30 mouse cellular contexts compared by ENCODE assay signal in genomic region chr6:115227043-115227442, GRCm38 (mm10). TPM values are rescaled to one million over a fixed set of nuclear protein-coding genes. Genes with fewer than 3 reads are reported as not detected.
A peak's percentile ranks its signal among the peaks of the same experiment; 100 is the strongest.
DNase-seq lines count a peak whose midpoint lies in the region; ATAC-seq and TF ChIP-seq lines count a peak whose summit lies in the region.
"Had no signal": no experiment of that assay in that cellular context is flagged by ENCODE, and none has a peak within 500 bp of the region (broad histone marks: within the 10 kb centered on the region; RNA-seq: fewer than 3 reads in every experiment).

TSS of gene Gm17482 (plus strand) at chr6:115227343.

- no peaks in the 10 kb centered on the region for H3K36me3 ChIP-seq in intestine, embryonic 14.5 days (ENCODE audit: control insufficient read depth, insufficient read depth, low read length)
- no peaks in the 10 kb centered on the region for H3K36me3 ChIP-seq in intestine, postnatal 0 days (ENCODE audit: control insufficient read depth, insufficient read depth)
- H3K36me3 ChIP-seq in midbrain, postnatal 0 days (ENCODE audit: insufficient read depth, low read length): no peaks in the 10 kb centered on the region
- no peaks in the 10 kb centered on the region for H3K36me3 ChIP-seq in midbrain, embryonic 14.5 days (ENCODE audit: control insufficient read depth, insufficient read depth, low read length)
- H3K36me3 ChIP-seq in stomach, embryonic 16.5 days (ENCODE audit: control insufficient read depth, insufficient read depth, low read length): no peaks in the 10 kb centered on the region
- H3K36me3 ChIP-seq: embryonic facial prominence, embryonic 12.5 days; forebrain, embryonic 12.5 days; limb, embryonic 12.5 days; midbrain, embryonic 13.5 days had no signal

- TF ChIP-seq CTCF in gastrocnemius, adult 2 months (IDR thresholded peaks at IDR 0.05): no peak
- no peak for TF ChIP-seq CTCF in intestine, postnatal 0 days (IDR thresholded peaks at IDR 0.05; ENCODE audit: low read depth)
- no peak for TF ChIP-seq CTCF in midbrain, postnatal 0 days (IDR thresholded peaks at IDR 0.05)

- 78% methylated on average over 4 of the region's 4 CpGs for WGBS in intestine, embryonic 14.5 days
- 76% methylated on average over 4 of the region's 4 CpGs for WGBS in intestine, postnatal 0 days
- WGBS in midbrain, postnatal 0 days: 79% methylated on average over 4 of the region's 4 CpGs
- 78% methylated on average over 4 of the region's 4 CpGs for WGBS in midbrain, embryonic 14.5 days
- WGBS in stomach, embryonic 16.5 days: 71% methylated on average over 4 of the region's 4 CpGs

- intact Hi-C loops in gastrocnemius, adult 2 months (cut with DNase I): loop anchor here (1.0 kb wide), 2 partner anchors 41 to 312 kb away; no protein-coding TSS in a partner anchor

- H3K4me2 ChIP-seq in intestine, embryonic 14.5 days (ENCODE audit: low read length): no peak within 1 kb of the TSS
- H3K4me2 ChIP-seq in intestine, postnatal 0 days (replicated peaks; ENCODE audit: low read depth): no peak within 1 kb of the TSS
- H3K4me2 ChIP-seq in midbrain, postnatal 0 days (ENCODE audit: low read depth, low read length, poor library complexity, severe bottlenecking): no peak within 1 kb of the TSS
- H3K4me2 ChIP-seq in midbrain, embryonic 14.5 days (ENCODE audit: low read length): no peak within 1 kb of the TSS
- no peak within 1 kb of the TSS for H3K4me2 ChIP-seq in stomach, embryonic 16.5 days (ENCODE audit: low read depth, low read length)
- H3K4me2 ChIP-seq: embryonic facial prominence, embryonic 12.5 days; forebrain, embryonic 12.5 days; limb, embryonic 12.5 days; liver, embryonic 11.5 days; midbrain, embryonic 13.5 days had no signal

- no peak within 1 kb of the TSS for H3K4me3 ChIP-seq in gastrocnemius, adult 2 months
- no peak within 1 kb of the TSS for H3K4me3 ChIP-seq in intestine, embryonic 14.5 days (ENCODE audit: low read depth, low read length)
- no peak within 1 kb of the TSS for H3K4me3 ChIP-seq in intestine, postnatal 0 days (ENCODE audit: low read depth, low read length)
- H3K4me3 ChIP-seq in midbrain, postnatal 0 days (ENCODE audit: low read depth, low read length): no peak within 1 kb of the TSS
- H3K4me3 ChIP-seq in midbrain, embryonic 14.5 days (replicated peaks; ENCODE audit: low read depth, low read length): no peak within 1 kb of the TSS
- no peak within 1 kb of the TSS for H3K4me3 ChIP-seq in stomach, embryonic 16.5 days (replicated peaks; ENCODE audit: low read length)
- H3K4me3 ChIP-seq: embryonic facial prominence, embryonic 12.5 days; erythroblast, embryonic 14.5 days; forebrain, embryonic 12.5 days; limb, embryonic 12.5 days; megakaryocyte, embryonic 14.5 days; midbrain, embryonic 13.5 days had no signal

- H3K27me3 ChIP-seq in intestine, embryonic 14.5 days (replicated peaks; ENCODE audit: control insufficient read depth, insufficient read depth, low read length): no peaks in the 10 kb centered on the region
- no peaks in the 10 kb centered on the region for H3K27me3 ChIP-seq in intestine, postnatal 0 days (replicated peaks; ENCODE audit: control insufficient read depth, insufficient read depth, low read length)
- no peaks in the 10 kb centered on the region for H3K27me3 ChIP-seq in midbrain, postnatal 0 days (ENCODE audit: insufficient read depth, low read length)
- H3K27me3 ChIP-seq in midbrain, embryonic 14.5 days (ENCODE audit: control insufficient read depth, insufficient read depth, low read length): no peaks in the 10 kb centered on the region
- no peaks in the 10 kb centered on the region for H3K27me3 ChIP-seq in stomach, embryonic 16.5 days (ENCODE audit: control insufficient read depth, insufficient read depth, low read length)
- H3K27me3 ChIP-seq: embryonic facial prominence, embryonic 12.5 days; forebrain, embryonic 12.5 days; limb, embryonic 12.5 days; midbrain, embryonic 13.5 days had no signal

- DNase-seq in gastrocnemius, adult 2 months: no peak
- DNase-seq in gastrocnemius, postnatal 10 days: no peak
- DNase-seq in intestine, embryonic 14.5 days (ENCODE audit: low spot score): no peak
- DNase-seq in midbrain, postnatal 0 days (ENCODE audit: low spot score): no peak
- DNase-seq in midbrain, embryonic 14.5 days: no peak

- H3K9me3 ChIP-seq in intestine, embryonic 14.5 days (ENCODE audit: control insufficient read depth, low read length): no peaks in the 10 kb centered on the region
- H3K9me3 ChIP-seq in intestine, postnatal 0 days (ENCODE audit: control insufficient read depth): no peaks in the 10 kb centered on the region
- H3K9me3 ChIP-seq in midbrain, postnatal 0 days (ENCODE audit: low read length): no peaks in the 10 kb centered on the region
- H3K9me3 ChIP-seq in midbrain, embryonic 14.5 days (ENCODE audit: control insufficient read depth, low read length): no peaks in the 10 kb centered on the region
- no peaks in the 10 kb centered on the region for H3K9me3 ChIP-seq in stomach, embryonic 16.5 days (replicated peaks; ENCODE audit: control insufficient read depth, low read length)
- H3K9me3 ChIP-seq: embryonic facial prominence, embryonic 12.5 days; forebrain, embryonic 12.5 days; limb, embryonic 12.5 days; megakaryocyte, embryonic 14.5 days; midbrain, embryonic 13.5 days had no signal

- peak within 1 kb of the TSS; percentile 68 for H3K27ac ChIP-seq in gastrocnemius, adult 2 months
- no peak within 1 kb of the TSS for H3K27ac ChIP-seq in intestine, embryonic 14.5 days (ENCODE audit: low read depth)
- H3K27ac ChIP-seq in intestine, postnatal 0 days (ENCODE audit: low read depth, low read length): no peak within 1 kb of the TSS
- H3K27ac ChIP-seq in midbrain, postnatal 0 days (ENCODE audit: low read depth, low read length): peak within 1 kb of the TSS; percentile 14; the same call in 1 of the 2 replicates
- no peak within 1 kb of the TSS for H3K27ac ChIP-seq in midbrain, embryonic 14.5 days (replicated peaks; ENCODE audit: low read depth, low read length)
- H3K27ac ChIP-seq in stomach, embryonic 16.5 days (ENCODE audit: low read length): peak within 1 kb of the TSS; percentile 46; the same call in 1 of the 2 replicates
- H3K27ac ChIP-seq: embryonic facial prominence, embryonic 12.5 days; forebrain, embryonic 12.5 days; kidney, postnatal 0 days; limb, embryonic 12.5 days; midbrain, embryonic 13.5 days had no signal

- H3K4me1 ChIP-seq in intestine, embryonic 14.5 days (replicated peaks; ENCODE audit: control insufficient read depth, insufficient read depth, low read length): no peaks in the 10 kb centered on the region
- H3K4me1 ChIP-seq in intestine, postnatal 0 days (replicated peaks; ENCODE audit: control insufficient read depth, insufficient read depth, low read length): no peaks in the 10 kb centered on the region
- no peaks in the 10 kb centered on the region; the same call in 1 of the 2 replicates for H3K4me1 ChIP-seq in midbrain, postnatal 0 days (ENCODE audit: insufficient read depth, low read length)
- no peaks in the 10 kb centered on the region for H3K4me1 ChIP-seq in midbrain, embryonic 14.5 days (ENCODE audit: control insufficient read depth, insufficient read depth, low read length)
- H3K4me1 ChIP-seq in stomach, embryonic 16.5 days (ENCODE audit: control insufficient read depth, insufficient read depth, low read length): peaks cover 12% of the 10 kb centered on the region
- H3K4me1 ChIP-seq: forebrain, embryonic 12.5 days; limb, embryonic 12.5 days; midbrain, embryonic 13.5 days had no signal

- H3K9ac ChIP-seq in intestine, embryonic 14.5 days (ENCODE audit: low read length): no peak within 1 kb of the TSS
- no peak within 1 kb of the TSS for H3K9ac ChIP-seq in intestine, postnatal 0 days (ENCODE audit: low read depth, low read length)
- H3K9ac ChIP-seq in midbrain, postnatal 0 days (replicated peaks; ENCODE audit: low read length, poor library complexity, severe bottlenecking): no peak within 1 kb of the TSS
- no peak within 1 kb of the TSS for H3K9ac ChIP-seq in midbrain, embryonic 14.5 days (replicated peaks; ENCODE audit: low read length)
- H3K9ac ChIP-seq in stomach, embryonic 16.5 days (ENCODE audit: low read length): no peak within 1 kb of the TSS
- H3K9ac ChIP-seq: embryonic facial prominence, embryonic 12.5 days; forebrain, embryonic 12.5 days; limb, embryonic 12.5 days; liver, postnatal 0 days; midbrain, embryonic 13.5 days had no signal

- 0 out of 2 replicates have a peak, but pooled peaks have one; percentile 15 for ATAC-seq in intestine, embryonic 14.5 days (replicated peaks; ENCODE audit: low FRiP score, low TSS enrichment, low read depth)
- no peak for ATAC-seq in intestine, postnatal 0 days
- ATAC-seq in midbrain, postnatal 0 days (ENCODE audit: low FRiP score): no peak
- no peak for ATAC-seq in midbrain, embryonic 14.5 days (ENCODE audit: low FRiP score, low TSS enrichment)
- ATAC-seq in stomach, embryonic 16.5 days (ENCODE audit: insufficient read depth, low FRiP score): no peak
- ATAC-seq: liver, postnatal 0 days; Patski had no signal

RNA-seq across cellular contexts. Expression of gene Gm17482, which starts in this region (rescaled TPM):
- total RNA-seq in gastrocnemius, adult 2 months (2021): not detected
- total RNA-seq in gastrocnemius, postnatal 10 days (2021): not detected
- polyA plus RNA-seq in intestine, embryonic 14.5 days (2014; fragmentation: Nextera tagmentation; extraction: Ambion mirVana): not detected in 2 replicates
- not detected in 2 replicates for polyA plus RNA-seq in intestine, postnatal 0 days (2015; fragmentation: Nextera tagmentation; extraction: Ambion mirVana)
- total RNA-seq in midbrain, postnatal 0 days (2014; rRNA removed): not detected in 2 replicates
- not detected in 2 replicates for polyA plus RNA-seq in midbrain, postnatal 0 days (2015; fragmentation: Nextera tagmentation; extraction: Ambion mirVana)
- not detected in 2 replicates for polyA plus RNA-seq in midbrain, embryonic 14.5 days (2014; fragmentation: Nextera tagmentation; extraction: Ambion mirVana)
- polyA plus RNA-seq in stomach, embryonic 16.5 days (2015; fragmentation: Nextera tagmentation; extraction: Ambion mirVana): not detected in 2 replicates
- total RNA-seq: adrenal gland, adult 18-20 months; adrenal gland, postnatal 36 days; ES-E14; gastrocnemius, adult 8-10 months; granulocyte monocyte progenitor cell, adult 5-6 weeks; heart, postnatal 25 days; layer of hippocampus, postnatal 25 days; left cerebral cortex, postnatal 14 days; neutrophil, adult 5-6 weeks had no signal
- polyA plus RNA-seq: embryonic facial prominence, embryonic 12.5 days; erythroblast, embryonic 14.5 days; forebrain, embryonic 12.5 days; frontal cortex, adult 2 months; heart, embryonic 14.5 days; kidney, adult 2 months; kidney, postnatal 0 days; limb, embryonic 12.5 days; liver, embryonic 11.5 days; liver, postnatal 0 days; midbrain, embryonic 13.5 days; Patski; small intestine, adult 2 months had no signal

Comparison
In these comparisons a context has a peak if more than half of its experiments do, and no peak if none do; other contexts are left out.
1. H3K27ac ChIP-seq: peak in gastrocnemius, adult 2 months (single experiment), midbrain, postnatal 0 days (single experiment) and stomach, embryonic 16.5 days (single experiment); none in intestine, embryonic 14.5 days (single experiment), intestine, postnatal 0 days (single experiment) and midbrain, embryonic 14.5 days (single experiment).
2. Peak in ATAC-seq in intestine, embryonic 14.5 days; RNA of the gene not detected or under 1 TPM.